Mouse (Mus musculus): ENCODE data around the gene Gm20509. TPM values are rescaled to one million over a fixed set of nuclear protein-coding genes. Genes with fewer than 3 reads are reported as not detected.
"Not testable (repeated sequence)": the region's sequence is repeated elsewhere in the genome, so short reads cannot be mapped to it uniquely, and the experiment has no call there.

Gm20509 gene
- polyA plus RNA-seq, 1 experiment = not detected

GRCm38 (mm10) chr9:73103880-73104198, 1.6 kb downstream of the Gm20509 start:
- DNase-seq = no peak
- Histone ChIP-seq H3K27ac (ENCODE audit: control insufficient read depth, insufficient read depth, low read length) (no peak overlapping the region), H3K4me1 (replicated peaks; ENCODE audit: control insufficient read depth, insufficient read depth, low read length) (peaks cover 4% of the 10 kb centered on the region; the same call in 1 of the 2 replicates), H3K27me3 (ENCODE audit: control insufficient read depth, insufficient read depth, low read length) (no peaks in the 10 kb centered on the region; the same call in 1 of the 2 replicates), H3K4me3 (ENCODE audit: control insufficient read depth, insufficient read depth, low read length) (no peak overlapping the region), H3K36me3 (ENCODE audit: control insufficient read depth, insufficient read depth, low read length) (no peaks in the 10 kb centered on the region)
- TF ChIP-seq POLR2A (IDR thresholded peaks at IDR 0.05; ENCODE audit: control insufficient read depth, extremely low read depth, insufficient read depth, low read length, poor library complexity) (no peak), CTCF (IDR thresholded peaks at IDR 0.05; ENCODE audit: borderline replicate concordance, control insufficient read depth, extremely low read depth, insufficient read depth, low read length, poor library complexity) (no peak)
- 64% methylated on average over 5 of the region's 5 CpGs for WGBS

GRCm38 (mm10) chr9:73105141-73105540, 2.9 kb downstream of the Gm20509 start:
- no peak for DNase-seq
- TF ChIP-seq POLR2A (IDR thresholded peaks at IDR 0.05; ENCODE audit: control insufficient read depth, extremely low read depth, insufficient read depth, low read length, poor library complexity) = no peak
- no peak for TF ChIP-seq CTCF (IDR thresholded peaks at IDR 0.05; ENCODE audit: borderline replicate concordance, control insufficient read depth, extremely low read depth, insufficient read depth, low read length, poor library complexity)
- no peaks in the 10 kb centered on the region; the same call in 1 of the 2 replicates for H3K27me3 ChIP-seq (ENCODE audit: control insufficient read depth, insufficient read depth, low read length)
- no peaks in the 10 kb centered on the region for H3K36me3 ChIP-seq (ENCODE audit: control insufficient read depth, insufficient read depth, low read length)
- WGBS = 75% methylated on average over 1 of the region's 1 CpGs
- no peak overlapping the region for H3K4me3 ChIP-seq (ENCODE audit: control insufficient read depth, insufficient read depth, low read length)
- no peak overlapping the region for H3K27ac ChIP-seq (ENCODE audit: control insufficient read depth, insufficient read depth, low read length)
- H3K4me1 ChIP-seq (replicated peaks; ENCODE audit: control insufficient read depth, insufficient read depth, low read length) = peaks cover 4% of the 10 kb centered on the region; the same call in 1 of the 2 replicates

- no peak for DNase-seq
- Histone ChIP-seq H3K4me3 (ENCODE audit: control insufficient read depth, insufficient read depth, low read length) (no peak overlapping the region), H3K36me3 (ENCODE audit: control insufficient read depth, insufficient read depth, low read length) (no peaks in the 10 kb centered on the region), H3K27ac (ENCODE audit: control insufficient read depth, insufficient read depth, low read length) (no peak overlapping the region), H3K27me3 (ENCODE audit: control insufficient read depth, insufficient read depth, low read length) (no peaks in the 10 kb centered on the region; the same call in 1 of the 2 replicates), H3K4me1 (replicated peaks; ENCODE audit: control insufficient read depth, insufficient read depth, low read length) (peaks cover 4% of the 10 kb centered on the region; the same call in 1 of the 2 replicates)
- TF ChIP-seq CTCF (IDR thresholded peaks at IDR 0.05; ENCODE audit: borderline replicate concordance, control insufficient read depth, extremely low read depth, insufficient read depth, low read length, poor library complexity) (no peak), POLR2A (IDR thresholded peaks at IDR 0.05; ENCODE audit: control insufficient read depth, extremely low read depth, insufficient read depth, low read length, poor library complexity) (no peak)
These were observed 3.5 kb downstream of the Gm20509 start for GRCm38 (mm10) chr9:73105771-73106170.

GRCm38 (mm10) chr9:73112919-73113906, 10.9 kb downstream of the Gm20509 start, which contains the start of gene Rsl24d1:
TSS of gene Rsl24d1 (plus strand) at chr9:73113426.
- DNase-seq = peak; percentile 82
- under 1% methylated on average over 64 of the region's 64 CpGs for WGBS
- TF ChIP-seq POLR2A (IDR thresholded peaks at IDR 0.05; ENCODE audit: control insufficient read depth, extremely low read depth, insufficient read depth, low read length, poor library complexity) = peak; percentile 61
- TF ChIP-seq CTCF (IDR thresholded peaks at IDR 0.05; ENCODE audit: borderline replicate concordance, control insufficient read depth, extremely low read depth, insufficient read depth, low read length, poor library complexity) = no peak

GRCm38 (mm10) chr9:73116704-73117103, 14.4 kb downstream of the Gm20509 start:
- not testable (repeated sequence) for DNase-seq; H3K27me3 ChIP-seq (ENCODE audit: control insufficient read depth, insufficient read depth, low read length); H3K4me3 ChIP-seq (ENCODE audit: control insufficient read depth, insufficient read depth, low read length); H3K4me1 ChIP-seq (replicated peaks; ENCODE audit: control insufficient read depth, insufficient read depth, low read length); H3K27ac ChIP-seq (ENCODE audit: control insufficient read depth, insufficient read depth, low read length)
- H3K36me3 ChIP-seq (ENCODE audit: control insufficient read depth, insufficient read depth, low read length) = peaks cover 41% of the 10 kb centered on the region
- WGBS = 61% methylated on average over 5 of the region's 6 CpGs

More at GRCm38 (mm10) chr9:73112919-73113906, 10.9 kb downstream of the Gm20509 start, which contains the start of gene Rsl24d1:
- Histone ChIP-seq H3K27me3 (ENCODE audit: control insufficient read depth, insufficient read depth, low read length) (no peaks in the 10 kb centered on the region), H3K4me1 (replicated peaks; ENCODE audit: control insufficient read depth, insufficient read depth, low read length) (peaks cover 8% of the 10 kb centered on the region), H3K4me3 (ENCODE audit: control insufficient read depth, insufficient read depth, low read length) (peak within 1 kb of the TSS; percentile 98), H3K27ac (ENCODE audit: control insufficient read depth, insufficient read depth, low read length) (peak within 1 kb of the TSS; percentile 48; the same call in 1 of the 2 replicates), H3K36me3 (ENCODE audit: control insufficient read depth, insufficient read depth, low read length) (peaks cover 22% of the 10 kb centered on the region)

- TF ChIP-seq POLR2A (IDR thresholded peaks at IDR 0.05; ENCODE audit: control insufficient read depth, extremely low read depth, insufficient read depth, low read length, poor library complexity) = no peak
- no peak for TF ChIP-seq CTCF (IDR thresholded peaks at IDR 0.05; ENCODE audit: borderline replicate concordance, control insufficient read depth, extremely low read depth, insufficient read depth, low read length, poor library complexity)
- H3K36me3 ChIP-seq (ENCODE audit: control insufficient read depth, insufficient read depth, low read length) = peaks cover 44% of the 10 kb centered on the region
- no peak overlapping the region for H3K27ac ChIP-seq (ENCODE audit: control insufficient read depth, insufficient read depth, low read length)
- no peak overlapping the region for H3K4me3 ChIP-seq (ENCODE audit: control insufficient read depth, insufficient read depth, low read length)
- no peaks in the 10 kb centered on the region for H3K27me3 ChIP-seq (ENCODE audit: control insufficient read depth, insufficient read depth, low read length)
- DNase-seq = no peak
- 93% methylated on average over 4 of the region's 4 CpGs for WGBS
- H3K4me1 ChIP-seq (replicated peaks; ENCODE audit: control insufficient read depth, insufficient read depth, low read length) = peaks cover 5% of the 10 kb centered on the region
These were observed 15.7 kb downstream of the Gm20509 start for GRCm38 (mm10) chr9:73118012-73118411.

All from thymus, adult 2 months (tissue).